Mouse (Mus musculus) cortical plate, adult 2 months (tissue): ENCODE results near the gene Pdgfa. TPM values are rescaled to one million over a fixed set of nuclear protein-coding genes. Genes with fewer than 3 reads are reported as not detected.

ENCODE experiments used
- H3K27ac ChIP-seq: fragments of 200-500 bp; 2 replicates; pipeline ENCODE4 v1.5.1; 2012; ENCODE audit warnings: low read length, control low read depth, inconsistent platforms; ENCODE audit not compliant: insufficient read depth
- H3K4me1 ChIP-seq: fragments of 200-500 bp; 2 replicates; pipeline ENCODE4 v1.6.1; 2011; ENCODE audit warnings: low read length; ENCODE audit not compliant: control insufficient read depth, insufficient read depth
- H3K4me3 ChIP-seq: fragments of 200-500 bp; 2 replicates; pipeline ENCODE4 v1.5.1; 2011; ENCODE audit warnings: mild to moderate bottlenecking, low read length, control low read depth; ENCODE audit not compliant: insufficient read depth
- CTCF ChIP-seq: fragments of 200-500 bp; IDR thresholded peaks from 2 replicates; pipeline ENCODE4 v1.5.1; 2011; ENCODE audit warnings: mild to moderate bottlenecking, control low read depth, low read length; ENCODE audit not compliant: insufficient read depth; ENCODE audit errors: extremely low read depth
- POLR2A ChIP-seq: fragments of 200-500 bp; IDR thresholded peaks from 2 replicates; pipeline ENCODE4 v1.6.1; 2011; ENCODE audit warnings: mild to moderate bottlenecking, low read length, control low read depth; ENCODE audit not compliant: insufficient read depth; ENCODE audit errors: extremely low read depth
- polyA plus RNA-seq: library from polyadenylated mRNA; depleted of rRNA; stranded (reverse); fragments of >200 nt; gene quantifications from 2 replicates; pipeline ENCODE4 v1.2.3, GENCODE M21; 2012; rRNA removed

Pdgfa gene
- polyA plus RNA-seq, 1 experiment: 29.4 TPM

- Histone ChIP-seq H3K4me3 (no peak overlapping the region), H3K27ac (no peak overlapping the region), H3K4me1 (no peaks in the 10 kb centered on the region)
- TF ChIP-seq POLR2A (no peak), CTCF (no peak)
Measured at GRCm38 (mm10) chr5:138931836-138932235, 65.3 kb downstream of the Pdgfa start.

- H3K4me3 ChIP-seq: no peak overlapping the region
- TF ChIP-seq POLR2A (no peak), CTCF (no peak)
Measured at GRCm38 (mm10) chr5:138929879-138930507, 67.2 kb downstream of the Pdgfa start.

More at GRCm38 (mm10) chr5:138929879-138930507, 67.2 kb downstream of the Pdgfa start:
- H3K27ac ChIP-seq: no peak overlapping the region
- no peaks in the 10 kb centered on the region for H3K4me1 ChIP-seq

Other genes starting within 250 kb of the Pdgfa start
- gene Fam20c, start 242.9 kb downstream of the Pdgfa start, polyA plus RNA-seq: 26.0 and 28.5 TPM in 2 replicates
- not detected in 2 replicates for gene Gm5294, start 177.3 kb downstream of the Pdgfa start, polyA plus RNA-seq
- gene Prkar1b, start 152.6 kb upstream of the Pdgfa start, polyA plus RNA-seq: 862 and 899 TPM in 2 replicates
- 5.8 and 6.7 TPM in 2 replicates for gene Dnaaf5, start 152.9 kb upstream of the Pdgfa start, polyA plus RNA-seq
- gene Sun1, start 203.3 kb upstream of the Pdgfa start, polyA plus RNA-seq: 115 and 128 TPM in 2 replicates